Mouse (Mus musculus) embryonic facial prominence, embryonic 14.5 days (tissue): Measurements from ENCODE around the gene Il34. TPM values are rescaled to one million over a fixed set of nuclear protein-coding genes. Genes with fewer than 3 reads are reported as not detected.

Experiments used
- ATAC-seq: fragments of 200-750 bp; cut with Nextera tagmentation; 2 replicates; pipeline ENCODE4 v1.8.0; 2017; ENCODE audit warnings: low read depth, moderate number of reproducible peaks, moderate TSS enrichment
- DNase-seq: peaks from one replicate; pipeline ENCODE4 v3.0.0-alpha.2; 2015; ENCODE audit warnings: low spot score
- H3K27ac ChIP-seq: fragments of 300-500 bp; sonication (generic); replicated peaks from 2 replicates; pipeline ENCODE4 v1.5.1; 2014; ENCODE audit warnings: low read depth, mild to moderate bottlenecking, low read length, moderate library complexity
- H3K27me3 ChIP-seq: fragments of 300-500 bp; sonication (generic); replicated peaks from 2 replicates; pipeline ENCODE4 v1.6.1; 2014; ENCODE audit warnings: low read length; ENCODE audit not compliant: control insufficient read depth, insufficient read depth
- H3K36me3 ChIP-seq: fragments of 300-500 bp; sonication (generic); 2 replicates; pipeline ENCODE4 v1.6.1; 2014; ENCODE audit warnings: low read length, mixed read lengths; ENCODE audit not compliant: control insufficient read depth, insufficient read depth
- H3K4me1 ChIP-seq: fragments of 300-500 bp; sonication (generic); 2 replicates; pipeline ENCODE4 v1.6.1; 2014; ENCODE audit warnings: antibody characterized with exemption, low read length; ENCODE audit not compliant: control insufficient read depth, insufficient read depth
- H3K4me2 ChIP-seq: fragments of 300-500 bp; sonication (generic); 2 replicates; pipeline ENCODE4 v1.6.1; 2014; ENCODE audit warnings: low read depth, mild to moderate bottlenecking, low read length, moderate library complexity, mixed read lengths
- H3K4me3 ChIP-seq: fragments of 300-500 bp; sonication (generic); 2 replicates; pipeline ENCODE4 v1.5.1; 2014; ENCODE audit warnings: low read depth, mild to moderate bottlenecking, low read length
- H3K9ac ChIP-seq: fragments of 300-500 bp; sonication (generic); 2 replicates; pipeline ENCODE4 v1.6.1; 2014; ENCODE audit warnings: low read depth, mild to moderate bottlenecking, low read length, moderate library complexity, mixed read lengths
- H3K9me3 ChIP-seq: fragments of 300-500 bp; sonication (generic); 2 replicates; pipeline ENCODE4 v1.6.1; 2016; ENCODE audit warnings: low read length; ENCODE audit not compliant: control insufficient read depth
- WGBS: fragments of 180-500 bp; shearing (Covaris S2); extraction: QIAGEN DNeasy Blood & Tissue Kit; methylation state at CpG from one replicate; pipeline ENCODE4 v1.1.7; 2014; 5-methylcytosine and 5-hydroxymethylcytosine counted together
- polyA plus RNA-seq: library from polyadenylated mRNA; unstranded; fragments of >200 nt; fragmentation: Nextera tagmentation; extraction: Ambion mirVana; gene quantifications from 2 replicates; pipeline ENCODE4 v1.2.1, GENCODE M21; 2014

Il34 gene
- polyA plus RNA-seq, 1 experiment from 2014 or later: 1.7 TPM

DNA sequence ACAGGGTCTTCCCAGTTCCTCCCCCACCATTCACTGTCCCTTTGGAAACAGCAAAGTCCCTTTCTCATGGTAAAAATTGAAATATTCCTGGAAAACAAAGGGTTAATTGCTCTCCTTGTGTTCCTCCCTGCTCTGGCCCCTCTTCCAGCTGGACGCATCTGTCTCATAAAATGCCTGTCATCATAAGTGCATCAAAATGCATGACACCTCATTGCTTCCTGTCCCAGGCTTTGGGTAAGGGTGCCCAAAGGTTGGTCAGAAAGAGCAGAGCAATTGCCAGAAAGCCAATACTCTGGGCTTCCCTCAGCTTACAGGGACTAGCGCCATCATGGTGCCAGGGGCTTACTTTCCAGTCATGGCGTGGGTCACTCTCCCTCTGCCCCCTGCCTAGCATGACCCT lies 95.1 kb downstream of the Il34 start:
- Histone ChIP-seq H3K4me3 (no peak overlapping the region), H3K36me3 (peaks cover 24% of the 10 kb centered on the region; the same call in 1 of the 2 replicates), H3K27me3 (no peaks in the 10 kb centered on the region), H3K9ac (no peak overlapping the region), H3K4me2 (no peak overlapping the region), H3K4me1 (peaks cover 17% of the 10 kb centered on the region), H3K27ac (peak overlapping the region; percentile 71; the same call in 1 of the 2 replicates), H3K9me3 (no peaks in the 10 kb centered on the region)
- DNase-seq (no peak), ATAC-seq (no peak)
- WGBS: 50% methylated on average over 3 of the region's 3 CpGs

DNA sequence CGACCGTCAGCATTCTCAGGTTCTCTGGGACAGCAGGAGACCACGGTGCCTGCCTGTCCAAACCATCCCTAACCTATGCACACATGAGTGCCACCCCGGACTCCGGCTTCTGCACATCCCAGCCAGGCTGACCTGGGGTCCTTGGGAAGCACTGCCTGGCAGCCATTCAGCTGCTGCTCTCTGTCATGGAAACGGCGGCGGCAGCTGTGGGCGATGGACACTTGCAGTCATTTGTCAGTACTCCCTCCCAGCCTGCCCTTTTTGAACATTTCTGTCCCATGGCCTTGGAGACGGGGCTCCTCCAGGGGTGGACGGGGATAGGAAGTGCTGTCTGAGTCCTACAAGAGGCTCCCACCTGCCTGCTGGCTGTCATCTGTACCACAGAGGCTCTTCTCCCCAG lies 97.3 kb downstream of the Il34 start:
- Histone ChIP-seq H3K36me3 (peaks cover 15% of the 10 kb centered on the region; the same call in 1 of the 2 replicates), H3K27me3 (no peaks in the 10 kb centered on the region), H3K9ac (no peak overlapping the region), H3K9me3 (no peaks in the 10 kb centered on the region), H3K4me3 (no peak overlapping the region), H3K4me1 (peaks cover 29% of the 10 kb centered on the region), H3K27ac (no peak overlapping the region), H3K4me2 (no peak overlapping the region)
- DNase-seq (no peak), ATAC-seq (no peak)
- WGBS: 84% methylated on average over 11 of the region's 11 CpGs

DNA sequence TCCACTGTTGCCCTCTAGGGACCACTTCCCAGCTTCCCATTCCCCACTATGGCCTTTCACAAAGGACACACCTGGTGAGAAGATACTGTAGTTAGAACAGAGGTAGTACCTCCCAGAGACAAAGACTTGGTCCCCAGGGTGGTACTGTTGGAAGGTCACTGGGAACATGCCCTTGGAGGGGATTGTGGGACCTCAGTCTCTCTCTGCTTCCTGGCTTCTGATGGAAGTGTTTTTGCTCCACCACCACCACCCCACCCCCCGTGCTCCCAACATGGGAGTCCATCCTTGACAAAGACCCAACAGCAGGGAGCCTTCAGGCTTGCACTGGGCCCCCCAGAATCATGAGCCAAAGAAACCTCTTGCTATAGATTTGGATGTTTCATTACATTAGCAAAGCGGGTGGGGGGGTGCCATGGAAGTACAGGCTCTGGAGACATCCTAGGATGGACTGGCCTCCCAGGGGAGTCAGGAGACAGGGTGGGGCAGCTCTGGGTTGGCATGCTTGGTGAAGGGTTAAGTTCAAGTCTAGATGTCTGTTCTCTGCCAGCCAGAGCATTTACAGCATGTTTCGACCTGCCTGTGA lies 99.3 kb downstream of the Il34 start:
- H3K9me3 ChIP-seq: no peaks in the 10 kb centered on the region
- 0 out of 2 replicates have a peak, but pooled peaks cover 7% of the 10 kb centered on the region for H3K36me3 ChIP-seq
- peaks cover 37% of the 10 kb centered on the region for H3K4me1 ChIP-seq
- no peak for DNase-seq
- H3K4me3 ChIP-seq: no peak overlapping the region
- no peak for ATAC-seq
- H3K27ac ChIP-seq: 0 out of 2 replicates have a peak overlapping the region, but pooled peaks have one; percentile 45
- no peaks in the 10 kb centered on the region for H3K27me3 ChIP-seq
- H3K4me2 ChIP-seq: no peak overlapping the region
- 0 out of 2 replicates have a peak overlapping the region, but pooled peaks have one; percentile 39 for H3K9ac ChIP-seq
- 77% methylated on average over 3 of the region's 3 CpGs for WGBS

DNA sequence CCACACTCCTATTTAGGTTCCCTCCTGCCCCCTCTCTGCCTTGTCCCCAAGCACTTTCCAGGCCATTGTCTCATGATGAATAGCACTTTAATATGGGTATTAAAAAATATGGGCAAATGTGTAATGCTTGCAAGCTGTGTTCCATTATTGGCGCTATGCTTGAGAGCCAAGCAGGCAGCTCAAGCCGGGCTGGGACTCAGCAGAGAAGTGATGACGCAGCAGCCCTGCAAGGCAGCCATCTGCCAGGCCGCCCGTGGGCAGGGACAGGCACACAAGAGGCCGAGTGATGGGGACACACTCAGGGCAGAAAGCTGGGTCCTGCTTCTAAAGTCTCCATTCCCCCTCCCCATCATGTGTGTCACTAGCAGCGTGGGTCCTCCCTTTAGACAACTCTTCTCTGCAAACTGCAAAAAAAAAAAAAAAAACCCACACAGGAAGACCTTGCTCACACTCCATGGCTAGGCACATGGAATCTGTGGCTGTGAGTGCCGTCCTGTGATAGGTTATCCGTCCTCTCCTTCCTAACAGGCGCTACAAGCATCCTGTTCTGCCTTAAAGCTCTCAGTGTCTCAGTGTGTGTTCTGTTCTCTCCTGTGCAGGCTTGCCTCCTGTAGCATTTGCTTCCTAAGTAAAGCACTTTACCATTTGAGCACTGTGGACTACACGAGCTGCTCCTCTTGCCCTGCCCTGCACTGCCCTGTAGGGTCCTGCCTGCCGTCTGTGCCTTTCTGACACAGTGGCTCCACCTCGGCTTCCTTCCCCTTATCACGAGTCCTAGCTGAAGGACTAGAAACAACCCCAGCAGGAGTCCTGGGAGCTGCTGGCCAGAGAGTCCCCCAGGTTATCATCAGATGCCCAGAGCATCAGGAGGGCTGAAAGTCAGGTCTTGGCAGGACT lies 100.1 kb downstream of the Il34 start:
- no peak for ATAC-seq
- Histone ChIP-seq H3K36me3 (peaks cover 11% of the 10 kb centered on the region; the same call in 1 of the 2 replicates), H3K4me1 (peaks cover 37% of the 10 kb centered on the region), H3K9me3 (no peaks in the 10 kb centered on the region), H3K9ac (0 out of 2 replicates have a peak overlapping the region, but pooled peaks have one; percentile 39), H3K4me3 (no peak overlapping the region), H3K4me2 (no peak overlapping the region), H3K27me3 (no peaks in the 10 kb centered on the region), H3K27ac (peak overlapping the region; percentile 45)
- peak; percentile 75 for DNase-seq
- WGBS: 63% methylated on average over 14 of the region's 14 CpGs

DNA sequence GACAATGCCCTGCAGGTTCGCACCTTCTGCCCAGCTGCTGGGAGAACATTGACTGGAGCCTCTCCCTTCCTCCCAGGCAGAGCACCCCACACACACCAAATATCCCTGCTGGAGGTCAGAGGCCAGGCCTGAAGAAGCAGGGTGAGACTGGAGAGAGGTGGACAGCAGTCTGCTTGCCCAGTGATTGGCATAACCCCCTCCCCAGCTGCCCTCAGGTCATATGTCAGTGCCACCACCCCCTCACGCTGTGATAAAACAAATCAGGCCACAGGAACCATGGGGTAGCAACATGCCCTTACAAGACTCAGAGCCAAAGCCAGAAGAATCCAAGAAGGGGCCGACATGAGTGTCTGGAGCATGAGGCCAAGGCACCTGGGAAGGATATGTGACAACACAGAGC lies 101.6 kb downstream of the Il34 start:
- Histone ChIP-seq H3K36me3 (peaks cover 11% of the 10 kb centered on the region; the same call in 1 of the 2 replicates), H3K27me3 (no peaks in the 10 kb centered on the region), H3K9me3 (no peaks in the 10 kb centered on the region), H3K27ac (peak overlapping the region; percentile 44), H3K9ac (no peak overlapping the region), H3K4me2 (no peak overlapping the region), H3K4me3 (no peak overlapping the region), H3K4me1 (peaks cover 34% of the 10 kb centered on the region)
- 79% methylated on average over 3 of the region's 3 CpGs for WGBS
- no peak for DNase-seq
- ATAC-seq: no peak

GRCm38 (mm10) chr8:110703460-110704061 lies 102.2 kb downstream of the Il34 start:
- Histone ChIP-seq H3K27me3 (no peaks in the 10 kb centered on the region), H3K36me3 (peaks cover 11% of the 10 kb centered on the region; the same call in 1 of the 2 replicates), H3K4me1 (peaks cover 34% of the 10 kb centered on the region), H3K9ac (peak overlapping the region; percentile 28; the same call in 1 of the 2 replicates), H3K9me3 (no peaks in the 10 kb centered on the region), H3K27ac (peak overlapping the region; percentile 80), H3K4me3 (no peak overlapping the region), H3K4me2 (no peak overlapping the region)
- DNase-seq: no peak
- WGBS: 59% methylated on average over 9 of the region's 9 CpGs
- ATAC-seq: no peak

DNA sequence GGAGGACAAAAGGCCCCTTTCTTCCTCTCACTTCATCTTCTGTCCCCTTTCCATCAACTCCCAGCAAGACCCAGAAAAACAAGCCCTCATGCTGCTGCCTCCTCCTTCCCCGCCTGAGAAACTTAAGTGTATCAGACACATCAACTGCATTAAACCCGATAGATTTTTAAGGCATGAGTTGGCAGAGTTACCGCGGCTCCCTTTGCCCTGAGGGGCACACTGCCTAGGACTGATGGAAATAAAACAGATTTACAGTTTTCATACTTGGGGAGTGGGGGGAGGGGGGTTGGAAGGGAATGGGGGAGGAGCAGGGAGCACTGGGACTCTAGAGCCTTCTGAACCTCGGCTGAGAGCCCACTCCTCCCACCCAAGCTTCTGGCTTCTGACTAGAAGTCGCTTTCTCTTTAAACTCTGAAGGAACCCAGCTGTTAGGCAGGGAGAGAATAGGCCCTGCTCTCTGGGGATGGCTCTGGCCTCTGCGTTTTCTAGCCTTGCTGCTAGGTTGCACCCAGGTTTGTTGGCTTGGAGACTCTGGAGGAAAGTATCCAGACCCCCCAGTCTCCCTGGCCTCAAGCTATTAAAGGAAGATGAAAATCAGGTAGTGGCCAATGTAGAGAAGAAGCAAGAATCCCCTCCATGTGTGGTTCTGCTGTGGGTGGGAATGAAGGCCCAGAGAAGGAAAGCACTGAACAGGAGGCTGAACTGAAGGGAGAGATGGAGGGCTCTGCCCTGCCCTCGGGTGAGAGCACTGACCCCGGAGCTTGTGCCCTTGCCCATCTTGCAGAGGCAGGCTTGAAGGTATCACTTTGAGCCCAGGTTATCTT lies 102.9 kb downstream of the Il34 start:
- DNase-seq (peak; percentile 82), ATAC-seq (peak; percentile 50)
- Histone ChIP-seq H3K27me3 (no peaks in the 10 kb centered on the region), H3K4me1 (peaks cover 34% of the 10 kb centered on the region), H3K4me2 (no peak overlapping the region), H3K4me3 (no peak overlapping the region), H3K36me3 (peaks cover 8% of the 10 kb centered on the region; the same call in 1 of the 2 replicates), H3K27ac (peak overlapping the region; percentile 80), H3K9ac (peak overlapping the region; percentile 28; the same call in 1 of the 2 replicates), H3K9me3 (no peaks in the 10 kb centered on the region)
- 35% methylated on average over 9 of the region's 9 CpGs for WGBS

GRCm38 (mm10) chr8:110700561-110700960 lies 105.2 kb downstream of the Il34 start:
- H3K4me1 ChIP-seq: peaks cover 28% of the 10 kb centered on the region
- H3K27ac ChIP-seq: no peak overlapping the region
- H3K4me3 ChIP-seq: no peak overlapping the region
- no peaks in the 10 kb centered on the region for H3K9me3 ChIP-seq
- ATAC-seq (no peak), DNase-seq (no peak)
- peaks cover 17% of the 10 kb centered on the region; the same call in 1 of the 2 replicates for H3K36me3 ChIP-seq
- WGBS: 90% methylated on average over 2 of the region's 2 CpGs
- H3K9ac ChIP-seq: no peak overlapping the region
- no peak overlapping the region for H3K4me2 ChIP-seq
- H3K27me3 ChIP-seq: no peaks in the 10 kb centered on the region
